Mouse (Mus musculus): ENCODE measurements around the gene Gm5108. TPM values are rescaled to one million over a fixed set of nuclear protein-coding genes. Genes with fewer than 3 reads are reported as not detected.

Gene Gm5108
- total RNA-seq (2021): not detected
- long read RNA-seq, experiment 1: 0 reads
- long read RNA-seq, experiment 2: 0 reads

DNA sequence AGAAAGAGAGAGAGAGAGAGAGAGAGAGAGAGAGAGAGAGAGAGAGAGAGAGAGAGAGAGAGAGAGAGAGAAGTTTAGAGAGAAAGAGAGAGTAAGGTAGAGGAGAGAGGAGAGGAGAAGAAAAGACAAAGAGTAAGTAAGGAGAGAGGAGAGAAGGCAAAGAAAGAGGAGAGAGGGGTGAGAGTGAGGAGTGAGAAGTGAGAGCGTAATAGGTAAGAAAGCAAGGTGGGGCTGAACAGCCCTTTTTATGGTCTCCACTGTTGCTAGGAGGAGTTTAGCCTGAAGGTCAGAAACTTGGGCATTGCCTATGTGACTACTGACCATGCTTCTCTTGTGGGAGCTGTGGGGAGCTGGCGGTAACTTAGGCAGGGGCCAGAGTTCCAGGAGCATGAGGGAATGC, at the start of gene Gm5108:
Gm5108 (plus strand) TSS at position 301 of the 400 bp plus-strand sequence.
- no peak for DNase-seq (ENCODE audit: low spot score in 2 of 2)

- DNase-seq (ENCODE audit: low spot score in 2 of 2): no peak
Observed at GRCm38 (mm10) chr5:67898921-67899320, 42.5 kb upstream of the Gm5108 start.

DNA sequence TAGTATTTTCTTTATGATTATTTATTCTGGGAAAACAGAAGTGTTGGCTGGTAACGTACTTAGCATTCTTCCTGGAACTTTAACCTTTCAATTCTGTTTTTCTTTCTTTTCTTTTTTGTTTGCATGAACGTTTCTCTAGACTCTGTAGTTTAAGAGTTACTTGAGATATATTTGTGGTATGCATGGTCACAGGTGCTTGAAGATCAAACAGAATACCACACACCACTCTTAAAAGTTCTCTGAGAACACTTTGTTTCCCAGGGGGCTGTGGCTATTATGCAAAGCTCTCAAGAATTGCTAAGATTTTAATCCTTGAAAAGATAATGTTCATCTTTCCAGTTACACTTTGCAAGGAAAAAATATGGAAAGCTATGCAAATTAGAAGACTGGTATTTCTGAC, 36.9 kb upstream of the Gm5108 start:
- DNase-seq (ENCODE audit: low spot score in 2 of 2): no peak

GRCm38 (mm10) chr5:67930584-67930983, 10.9 kb upstream of the Gm5108 start:
- DNase-seq (ENCODE audit: low spot score in 2 of 2): no peak

GRCm38 (mm10) chr5:67931623-67932022, 9.8 kb upstream of the Gm5108 start:
- no peak for DNase-seq (ENCODE audit: low spot score in 2 of 2)

DNA sequence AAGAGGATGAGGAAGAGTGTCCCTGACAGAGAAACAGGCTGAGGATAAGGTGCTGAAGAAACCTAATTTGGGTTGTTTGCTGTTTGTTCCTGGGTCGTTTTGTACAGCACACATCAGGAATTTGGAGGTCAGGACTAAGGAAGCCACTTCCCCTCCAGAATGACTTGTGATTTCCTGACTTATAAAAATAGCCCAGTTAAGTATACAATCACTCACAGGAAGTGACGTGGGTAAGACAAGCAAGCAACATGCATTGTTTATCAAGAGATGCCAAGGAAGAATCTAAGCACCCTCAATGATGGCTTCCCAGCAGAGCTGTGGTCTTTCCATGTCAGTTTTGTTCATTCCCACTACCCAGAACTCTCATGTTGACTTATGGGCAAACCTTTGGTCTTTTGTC, 1.7 kb downstream of the Gm5108 start:
- DNase-seq (ENCODE audit: low spot score in 2 of 2): no peak

DNA sequence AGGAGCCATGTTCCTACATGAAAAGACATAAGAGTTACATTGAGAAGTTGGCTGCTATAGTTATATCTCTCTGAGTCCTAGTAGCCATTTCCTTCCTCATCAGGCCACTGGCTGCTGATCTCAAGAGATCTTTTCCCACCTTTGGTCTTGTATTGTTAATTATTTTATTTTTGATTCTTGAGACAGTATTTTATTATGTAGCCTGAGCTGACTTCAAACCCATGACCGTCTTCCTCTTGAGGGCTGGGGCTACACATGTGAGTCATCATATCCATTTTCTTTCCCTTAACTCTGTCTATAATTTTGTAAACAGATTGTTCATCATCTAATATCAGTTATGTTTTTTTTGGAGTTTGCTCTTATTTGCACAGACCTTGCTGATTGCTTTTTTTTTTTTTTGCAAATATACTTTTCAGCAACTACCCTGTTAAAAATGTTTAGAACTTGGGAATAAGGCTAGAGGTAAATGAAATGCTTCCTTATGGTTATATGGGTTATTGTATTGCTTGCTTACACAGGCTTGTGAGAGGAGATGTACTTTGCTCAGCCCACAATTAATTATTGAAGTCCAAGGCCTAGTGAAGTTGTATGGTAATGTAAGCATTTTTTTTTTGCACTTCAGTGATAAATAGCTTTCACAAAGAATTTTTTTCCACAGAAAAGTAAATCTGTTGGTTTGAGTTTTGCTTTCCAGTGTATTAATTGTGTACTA, 2.8 kb downstream of the Gm5108 start:
- no peak for DNase-seq (ENCODE audit: low spot score in 2 of 2)

DNA sequence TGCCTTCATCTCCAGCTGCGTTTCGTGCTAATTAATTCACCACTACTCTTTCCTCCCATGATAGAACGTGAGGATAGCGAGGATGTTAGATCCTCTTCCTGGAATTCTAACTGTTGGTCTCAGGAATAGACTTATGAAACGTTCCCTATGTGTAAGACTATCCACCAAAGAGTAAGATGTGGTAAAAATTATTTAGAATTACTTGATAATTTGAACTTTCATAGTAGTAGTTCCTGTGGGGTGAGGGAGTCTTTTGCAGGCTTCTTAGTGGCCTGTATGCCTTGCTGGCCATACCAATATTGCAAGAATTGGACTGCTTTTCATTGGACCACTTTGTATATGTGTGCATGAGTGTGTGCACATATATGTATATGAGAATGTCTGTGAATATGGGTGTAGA, 4.9 kb downstream of the Gm5108 start, which contains the start of gene Gm21905:
Gm21905 (minus strand) TSS at position 101 of the 400 bp plus-strand sequence.
- no peak for DNase-seq (ENCODE audit: low spot score in 2 of 2)

- DNase-seq (ENCODE audit: low spot score in 2 of 2): no peak
Observed at GRCm38 (mm10) chr5:67947006-67947405, 5.5 kb downstream of the Gm5108 start.

DNA sequence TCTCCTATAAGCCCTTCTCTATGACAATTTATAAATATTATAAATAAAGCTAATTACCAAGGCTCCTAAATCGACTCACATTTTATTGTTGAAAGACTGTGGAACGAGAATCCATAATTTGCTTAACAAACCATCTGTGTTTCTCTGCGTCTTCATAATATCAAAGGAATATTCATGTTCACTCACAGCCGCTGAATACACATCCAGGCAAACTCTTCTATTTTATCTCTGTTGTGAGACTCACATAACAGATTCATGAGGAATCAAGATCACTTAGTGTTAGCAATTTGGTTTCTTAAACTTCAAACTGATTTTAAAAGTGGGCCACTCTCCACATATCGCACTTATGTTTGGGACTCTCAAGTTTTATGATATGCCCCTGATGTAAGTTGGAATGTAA, 6.6 kb downstream of the Gm5108 start:
- no peak for DNase-seq (ENCODE audit: low spot score in 2 of 2)

DNA sequence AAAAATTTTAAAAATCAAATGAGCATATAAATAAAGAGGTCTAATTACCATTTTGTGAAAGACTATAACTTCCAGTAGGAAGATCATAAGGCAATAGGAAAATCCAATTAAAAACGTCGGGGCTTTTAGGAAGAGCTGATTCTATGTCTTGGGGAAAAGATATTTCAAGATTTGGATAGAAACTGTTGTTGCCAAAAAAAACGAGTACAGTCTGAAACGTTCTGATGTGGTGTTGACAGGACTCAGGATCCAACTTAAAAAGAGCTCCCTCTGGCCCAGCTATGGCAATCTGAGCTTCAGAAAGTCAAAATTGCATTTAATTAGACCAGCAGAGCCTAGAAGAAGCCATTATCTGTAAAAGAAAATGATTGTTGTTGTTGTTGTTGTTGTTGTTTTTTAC, 12.6 kb downstream of the Gm5108 start:
- no peak for DNase-seq (ENCODE audit: low spot score in 2 of 2)

GRCm38 (mm10) chr5:67955486-67955885, 14.0 kb downstream of the Gm5108 start:
- no peak for DNase-seq (ENCODE audit: low spot score in 2 of 2)

DNA sequence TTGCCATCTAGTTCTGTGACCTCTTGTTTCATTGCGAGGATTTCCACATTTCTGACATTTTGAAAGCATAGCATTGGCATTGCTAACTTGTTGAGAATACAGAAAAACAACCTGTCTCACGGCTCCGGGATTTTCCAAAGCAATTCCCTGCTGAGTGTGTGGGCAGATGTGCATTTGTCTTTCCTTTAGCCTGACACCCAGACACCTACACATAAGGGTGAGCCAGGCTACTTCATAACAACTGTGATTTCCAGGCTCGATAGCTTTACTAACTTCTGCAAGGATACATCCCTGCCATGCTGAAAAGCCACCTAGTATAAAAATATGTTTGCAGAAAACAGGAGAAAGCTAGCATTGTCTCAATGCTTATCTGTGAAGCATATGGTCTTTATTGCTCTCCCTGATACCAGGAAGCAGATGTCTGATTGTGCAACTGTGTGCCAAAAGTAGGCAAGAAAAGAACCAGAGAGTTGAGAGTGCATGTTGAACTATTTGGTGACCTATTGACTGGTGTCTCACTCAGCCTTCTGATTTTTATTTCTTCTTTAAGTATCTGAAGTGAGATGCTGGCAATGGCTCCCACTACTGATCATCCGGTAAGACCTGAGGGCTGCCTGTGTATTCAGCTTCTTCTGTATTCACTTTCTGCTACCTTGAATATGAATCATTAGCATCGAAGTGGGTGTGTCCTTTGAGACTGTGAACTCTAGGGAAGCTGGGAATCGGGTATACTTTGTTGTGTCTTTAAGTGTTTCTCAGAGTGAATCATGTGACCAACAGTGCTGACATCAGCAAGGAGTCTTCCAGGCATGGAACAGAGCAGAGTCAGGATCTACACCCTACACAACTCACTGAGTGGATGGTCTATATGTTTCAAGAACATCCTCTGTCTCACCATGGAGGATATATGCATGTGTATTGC, 20.5 kb downstream of the Gm5108 start:
- DNase-seq (ENCODE audit: low spot score in 2 of 2): peak in 1 of 2 experiments; percentile 38

DNA sequence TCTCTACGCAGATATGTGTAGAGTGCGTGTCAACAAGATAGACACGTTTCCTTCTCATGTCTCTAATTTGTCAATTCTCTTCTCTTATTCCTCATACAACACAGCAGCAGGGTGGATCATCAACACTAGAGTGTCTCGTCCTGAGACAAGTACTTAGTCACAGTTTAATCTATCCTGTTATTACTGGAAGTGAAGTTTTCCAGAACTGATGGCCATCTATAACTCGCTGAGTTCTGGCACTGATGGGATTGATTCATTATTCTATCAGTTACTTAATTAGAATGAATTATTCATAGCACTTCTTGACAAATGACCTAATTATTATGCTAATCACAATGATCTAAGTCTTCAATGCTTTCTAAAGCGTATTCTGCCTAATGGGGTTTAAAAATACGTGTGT, 28.1 kb downstream of the Gm5108 start:
- no peak for DNase-seq (ENCODE audit: low spot score in 2 of 2)

- DNase-seq (ENCODE audit: low spot score in 2 of 2): no peak
Observed at GRCm38 (mm10) chr5:67981946-67982526, 40.6 kb downstream of the Gm5108 start.

DNA sequence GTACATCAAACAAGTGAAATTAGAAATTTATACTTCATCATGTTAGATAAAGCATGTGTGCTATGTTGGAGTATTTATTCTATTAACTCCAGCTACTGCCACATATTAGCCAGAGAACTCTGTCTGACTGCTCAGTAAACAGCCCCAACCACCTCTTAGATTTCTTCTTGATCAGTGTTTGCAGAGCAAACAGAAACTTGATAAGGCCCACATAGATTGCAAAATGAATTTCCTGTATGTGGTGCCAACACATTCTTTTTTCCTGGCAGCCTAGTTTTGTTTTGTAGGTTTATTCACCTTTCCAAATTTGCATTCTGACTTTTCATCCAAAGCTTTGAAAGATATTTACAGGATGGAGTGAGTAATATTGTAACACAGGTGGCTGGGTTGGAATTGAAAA, 49.0 kb downstream of the Gm5108 start:
- no peak for DNase-seq (ENCODE audit: low spot score in 2 of 2)

- no peak for DNase-seq (ENCODE audit: low spot score in 2 of 2)
Observed at GRCm38 (mm10) chr5:68002611-68003010, 61.1 kb downstream of the Gm5108 start.

DNA sequence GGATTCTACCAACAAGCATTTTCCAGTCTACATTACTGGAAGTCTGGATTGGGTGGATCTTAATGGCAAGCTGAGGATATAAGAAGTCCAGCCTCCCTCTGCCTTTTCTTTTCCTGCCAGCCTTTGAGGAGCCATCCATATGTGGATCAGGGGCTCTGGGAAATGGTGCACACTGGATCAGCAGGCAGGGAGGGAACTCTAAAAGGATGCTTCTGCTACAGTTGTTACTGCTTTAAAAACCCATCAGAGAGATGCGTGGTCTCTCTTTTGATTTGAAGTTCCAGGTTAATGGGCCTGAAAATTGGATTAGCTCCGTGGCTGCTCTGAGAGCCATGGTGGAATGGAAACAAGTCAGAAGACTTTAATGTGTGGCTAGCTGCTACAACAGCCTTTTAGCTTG, 62.4 kb downstream of the Gm5108 start:
- DNase-seq (ENCODE audit: low spot score in 2 of 2): no peak

DNA sequence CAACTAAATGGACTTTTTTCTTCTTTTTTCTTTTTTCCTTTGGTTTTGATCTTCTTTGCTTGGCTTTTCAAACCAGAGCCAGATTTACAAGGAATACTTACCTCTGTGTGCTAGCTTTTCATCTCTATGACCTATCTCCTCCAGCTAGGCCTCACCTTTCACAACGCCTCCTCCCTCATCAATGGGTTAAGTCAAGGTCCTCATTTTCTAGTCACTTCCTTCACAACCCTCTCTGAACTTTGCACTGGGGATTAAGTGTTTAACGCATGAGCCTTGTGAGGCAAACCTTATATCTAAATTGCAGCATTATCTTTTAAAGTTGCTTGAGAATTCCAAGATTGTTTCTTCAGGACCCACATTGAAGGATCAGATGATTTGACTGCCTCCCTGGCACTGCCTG, 63.0 kb downstream of the Gm5108 start:
- DNase-seq (ENCODE audit: low spot score in 2 of 2): no peak

DNA sequence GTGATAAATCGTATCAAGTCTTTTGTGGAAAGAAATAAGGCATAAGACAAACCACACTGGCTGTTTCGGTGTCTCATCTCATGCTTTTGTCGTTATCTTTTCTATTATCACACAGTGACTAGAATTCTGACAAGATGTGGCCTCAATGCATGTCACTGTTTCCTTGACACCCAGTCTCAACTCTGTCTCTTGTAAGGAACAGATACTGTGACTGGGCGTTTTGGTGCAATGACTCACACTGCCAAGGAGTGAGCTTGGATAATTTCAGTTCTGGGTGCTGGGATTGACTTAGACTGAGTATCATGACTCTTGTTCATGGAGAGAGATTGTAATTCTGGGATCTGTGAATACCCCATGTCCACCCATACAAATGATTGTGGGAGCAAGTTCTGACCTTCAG, 65.6 kb downstream of the Gm5108 start:
- no peak for DNase-seq (ENCODE audit: low spot score in 2 of 2)

DNA sequence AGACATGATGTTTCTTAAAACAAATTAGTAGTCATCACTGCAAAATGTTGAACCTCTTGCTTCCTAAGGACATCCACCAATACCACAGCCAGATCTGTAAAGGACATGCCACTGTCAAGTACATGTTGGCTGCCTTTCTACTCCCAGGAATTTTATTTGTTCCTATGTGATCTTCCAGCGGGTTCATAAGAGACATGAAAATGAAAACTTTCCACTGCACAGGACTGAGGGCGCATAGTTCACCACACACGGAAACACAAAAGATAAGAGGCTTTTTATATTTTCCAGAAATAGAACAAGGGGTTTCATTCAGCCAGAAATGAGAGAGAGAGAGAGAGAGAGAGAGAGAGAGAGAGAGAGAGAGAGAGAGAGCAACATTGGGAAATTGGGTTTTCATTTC, 70.1 kb downstream of the Gm5108 start:
- DNase-seq (ENCODE audit: low spot score in 2 of 2): no peak

GRCm38 (mm10) chr5:68012618-68013017, 71.1 kb downstream of the Gm5108 start:
- DNase-seq (ENCODE audit: low spot score in 2 of 2): peak; percentile 83 to 89

Data from left cerebral cortex, adult 18-20 months (tissue).